Comparison of ENCODE assay signal across 9 mouse cellular contexts in the genomic region with DNA sequence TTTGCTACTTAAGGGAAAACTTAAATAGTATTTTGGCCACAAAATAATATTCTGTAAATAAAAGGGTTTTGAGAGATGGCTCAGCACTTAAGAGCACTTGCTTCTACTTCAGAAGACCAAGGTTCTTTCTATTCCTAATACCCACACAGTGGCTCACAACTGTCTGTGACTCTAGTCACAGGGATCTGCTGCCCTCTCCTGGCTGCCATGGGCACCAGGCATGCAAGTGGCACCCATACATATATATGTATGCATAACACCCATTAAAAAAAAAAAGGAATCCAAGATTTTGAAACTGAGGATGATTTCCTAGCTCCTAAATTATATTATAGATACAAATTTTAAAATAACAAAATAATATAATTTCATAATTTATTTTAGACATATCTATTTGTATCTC. TPM values are rescaled to one million over a fixed set of nuclear protein-coding genes. Genes with fewer than 3 reads are reported as not detected.
DNase-seq lines count a peak whose midpoint lies in the region; ATAC-seq and TF ChIP-seq lines count a peak whose summit lies in the region.
"Had no signal": no experiment of that assay in that cellular context is flagged by ENCODE, and none has a peak within 500 bp of the region (broad histone marks: within the 10 kb centered on the region; RNA-seq: fewer than 3 reads in every experiment).

No protein-coding gene starts in this region.

- no peak overlapping the region for H3K4me2 ChIP-seq in midbrain, embryonic 12.5 days (replicated peaks)
- H3K4me2 ChIP-seq in intestine, embryonic 15.5 days (replicated peaks) = no peak overlapping the region

- no peak overlapping the region for H3K9ac ChIP-seq in midbrain, embryonic 12.5 days (replicated peaks)
- H3K9ac ChIP-seq in intestine, embryonic 15.5 days = no peak overlapping the region

- no peaks in the 10 kb centered on the region for H3K4me1 ChIP-seq in E14TG2a.4 (replicated peaks; ENCODE audit: low read depth, low read length)
- no peaks in the 10 kb centered on the region for H3K4me1 ChIP-seq in midbrain, embryonic 12.5 days
- no peaks in the 10 kb centered on the region for H3K4me1 ChIP-seq in intestine, embryonic 15.5 days (replicated peaks)

- H3K9me3 ChIP-seq in E14TG2a.4 (ENCODE audit: low read length) = no peaks in the 10 kb centered on the region
- no peaks in the 10 kb centered on the region for H3K9me3 ChIP-seq in midbrain, embryonic 12.5 days
- no peaks in the 10 kb centered on the region for H3K9me3 ChIP-seq in intestine, embryonic 15.5 days

- peak; percentile 44 for DNase-seq in kidney, postnatal 10 days
- DNase-seq in kidney, adult 8-10 months = no peak
- peak; percentile 27 to 56 for DNase-seq in adrenal gland, postnatal 36 days
- DNase-seq in induced T-regulatory cell, adult 2 months (ENCODE audit: low read depth) = peak; percentile 57
- no peak for DNase-seq in Muller cell, postnatal 12 days (ENCODE audit: inconsistent ontology term)

- 0 out of 2 replicates have a peak, but pooled peaks have one; percentile 41 for ATAC-seq in midbrain, embryonic 12.5 days (ENCODE audit: low FRiP score, low read depth)
- ATAC-seq in intestine, embryonic 15.5 days = no peak

- no peaks in the 10 kb centered on the region for H3K27me3 ChIP-seq in E14TG2a.4 (ENCODE audit: insufficient read depth, low read length)
- no peaks in the 10 kb centered on the region for H3K27me3 ChIP-seq in midbrain, embryonic 12.5 days
- no peaks in the 10 kb centered on the region for H3K27me3 ChIP-seq in intestine, embryonic 15.5 days (replicated peaks)

- no peak overlapping the region for H3K27ac ChIP-seq in midbrain, embryonic 12.5 days (replicated peaks)
- no peak overlapping the region for H3K27ac ChIP-seq in intestine, embryonic 15.5 days
- H3K27ac ChIP-seq: macrophage had no signal

- H3K4me3 ChIP-seq in E14TG2a.4 (replicated peaks; ENCODE audit: low read length) = no peak overlapping the region
- H3K4me3 ChIP-seq in midbrain, embryonic 12.5 days = no peak overlapping the region
- H3K4me3 ChIP-seq in intestine, embryonic 15.5 days (replicated peaks) = no peak overlapping the region

- peak; percentile 60 for TF ChIP-seq CTCF in E14TG2a.4 (conservative IDR thresholded peaks at IDR 0.05; ENCODE audit: low read length)

- H3K36me3 ChIP-seq in E14TG2a.4 (ENCODE audit: insufficient read depth, low read length) = peaks cover 48% of the 10 kb centered on the region
- peaks cover 51% of the 10 kb centered on the region for H3K36me3 ChIP-seq in midbrain, embryonic 12.5 days
- H3K36me3 ChIP-seq in intestine, embryonic 15.5 days = peaks cover 11% of the 10 kb centered on the region

RNA-seq across cellular contexts. Expression of a gene that starts 10.8 kb away (rescaled TPM):
- total RNA-seq in adrenal gland, postnatal 36 days (2021) = 10 to 100 TPM; 22.0 to 43.8 TPM
- polyA plus RNA-seq in midbrain, embryonic 12.5 days (2016; fragmentation: Nextera tagmentation; extraction: Ambion mirVana) = 5.4 and 6.6 TPM in 2 replicates
- polyA plus RNA-seq in intestine, embryonic 15.5 days (2015; fragmentation: Nextera tagmentation; extraction: Ambion mirVana) = 3.6 and 4.2 TPM in 2 replicates

RNA-seq across cellular contexts. Expression of a gene that starts 11.3 kb away (rescaled TPM):
- 100 to 1,000 TPM; 121 TPM for total RNA-seq in adrenal gland, postnatal 36 days (2021)
- 201 and 207 TPM in 2 replicates for polyA plus RNA-seq in midbrain, embryonic 12.5 days (2016; fragmentation: Nextera tagmentation; extraction: Ambion mirVana)
- polyA plus RNA-seq in intestine, embryonic 15.5 days (2015; fragmentation: Nextera tagmentation; extraction: Ambion mirVana) = 184 and 196 TPM in 2 replicates

RNA-seq across cellular contexts. Expression of a gene that starts 36.1 kb away (rescaled TPM):
- total RNA-seq in adrenal gland, postnatal 36 days (2021) = not detected
- polyA plus RNA-seq in midbrain, embryonic 12.5 days (2016; fragmentation: Nextera tagmentation; extraction: Ambion mirVana) = not detected in 2 replicates
- polyA plus RNA-seq in intestine, embryonic 15.5 days (2015; fragmentation: Nextera tagmentation; extraction: Ambion mirVana) = not detected in 2 replicates
- polyA plus RNA-seq: macrophage had no signal

Comparison
In these comparisons a context has a peak if more than half of its experiments do, and no peak if none do; other contexts are left out.
1. DNase-seq: peak in kidney, postnatal 10 days (single experiment), adrenal gland, postnatal 36 days (2 of 2) and induced T-regulatory cell, adult 2 months (single experiment); none in kidney, adult 8-10 months (0 of 2) and Muller cell, postnatal 12 days (single experiment).